10 mouse cellular contexts compared by ENCODE assay signal in genomic region chr4:155775855-155776254, GRCm38 (mm10). TPM values are rescaled to one million over a fixed set of nuclear protein-coding genes. Genes with fewer than 3 reads are reported as not detected.
DNase-seq lines count a peak whose midpoint lies in the region.
"Had no signal": no experiment of that assay in that cellular context is flagged by ENCODE, and none has a peak within 500 bp of the region (broad histone marks: within the 10 kb centered on the region; RNA-seq: fewer than 3 reads in every experiment).

No protein-coding gene starts in this region.

- DNase-seq in heart, adult 11 months: peak; percentile 95
- no peak for DNase-seq in heart, postnatal 25 days (ENCODE audit: low spot score)
- DNase-seq in adrenal gland, postnatal 10 days: peak; percentile 66
- peak; percentile 39 to 46 for DNase-seq in gastrocnemius, postnatal 36 days
- peak; percentile 68 to 74 for DNase-seq in kidney, postnatal 25 days
- DNase-seq in c-Kit-positive CD71-positive TER-119-positive erythroid progenitor cells, embryonic 14.5 days (ENCODE audit: low spot score): no peak
- DNase-seq in thymus, postnatal 36 days: no peak
- DNase-seq in frontal cortex, postnatal 25 days (ENCODE audit: low spot score in 2 of 2): no peak

- intact Hi-C loops in heart, postnatal 25 days (cut with DNase I): no loop called here
- intact Hi-C loops in gastrocnemius, postnatal 36 days (cut with DNase I): no loop called here

RNA-seq across cellular contexts. Expression of gene Vwa1, which starts 1.4 kb away (rescaled TPM):
- 1 to 10 TPM; 7.9 to 9.4 TPM for total RNA-seq in heart, postnatal 25 days (2021)
- total RNA-seq in adrenal gland, postnatal 10 days (2021): 1 to 10 TPM; 6.6 to 7.9 TPM
- total RNA-seq in gastrocnemius, postnatal 36 days (2021): 1 to 10 TPM; 4.6 to 4.7 TPM

RNA-seq across cellular contexts. Expression of gene Tmem88b, which starts 9.8 kb away (rescaled TPM):
- total RNA-seq in heart, postnatal 25 days (2021): under 1 TPM; 0.75 to 0.84 TPM
- 1 to 10 TPM in 1 of 2 experiments, under 1 TPM in 1; 0.54 to 1.4 TPM for total RNA-seq in adrenal gland, postnatal 10 days (2021)
- under 1 TPM; 0.67 to 0.87 TPM for total RNA-seq in gastrocnemius, postnatal 36 days (2021)

RNA-seq across cellular contexts. Expression of gene Ankrd65, which starts 14.4 kb away (rescaled TPM):
- not detected for total RNA-seq in heart, postnatal 25 days (2021)
- total RNA-seq in adrenal gland, postnatal 10 days (2021): not detected
- not detected for total RNA-seq in gastrocnemius, postnatal 36 days (2021)
- total RNA-seq: G1E; gastrocnemius, adult 8-10 months had no signal

RNA-seq across cellular contexts. Expression of gene Atad3a, which starts 15.0 kb away (rescaled TPM):
- 10 to 100 TPM; 49.6 to 50.3 TPM for total RNA-seq in heart, postnatal 25 days (2021)
- 100 to 1,000 TPM; 118 to 141 TPM for total RNA-seq in adrenal gland, postnatal 10 days (2021)
- total RNA-seq in gastrocnemius, postnatal 36 days (2021): 10 to 100 TPM; 23.7 to 26.6 TPM

RNA-seq across cellular contexts. Expression of gene Mrpl20, which starts 26.8 kb away (rescaled TPM):
- 10 to 100 TPM; 75.0 to 78.0 TPM for total RNA-seq in heart, postnatal 25 days (2021)
- 100 to 1,000 TPM; 149 to 168 TPM for total RNA-seq in adrenal gland, postnatal 10 days (2021)
- 10 to 100 TPM; 38.3 to 49.1 TPM for total RNA-seq in gastrocnemius, postnatal 36 days (2021)

Comparison
In these comparisons a context has a peak if more than half of its experiments do, and no peak if none do; other contexts are left out.
1. DNase-seq: peak in heart, adult 11 months (single experiment), adrenal gland, postnatal 10 days (single experiment), gastrocnemius, postnatal 36 days (2 of 2) and kidney, postnatal 25 days (2 of 2); none in heart, postnatal 25 days (single experiment), c-Kit-positive CD71-positive TER-119-positive erythroid progenitor cells, embryonic 14.5 days (single experiment), thymus, postnatal 36 days (0 of 2) and frontal cortex, postnatal 25 days (0 of 2).